Mouse (Mus musculus): Measurements from ENCODE around the gene Mga.

Gene Mga

GRCm38 (mm10) chr2:119987441-119987840 is 90.4 kb downstream of the Mga start:
- no peak for DNase-seq (ENCODE audit: low spot score in 2 of 2)

GRCm38 (mm10) chr2:119988952-119989351 is 91.9 kb downstream of the Mga start:
- DNase-seq (ENCODE audit: low spot score in 2 of 2), result no peak

- DNase-seq (ENCODE audit: low spot score in 2 of 2), result no peak
Measured at GRCm38 (mm10) chr2:119990881-119991280, 93.9 kb downstream of the Mga start.

- no peak for DNase-seq (ENCODE audit: low spot score in 2 of 2)
Measured at GRCm38 (mm10) chr2:119992349-119992748, 95.3 kb downstream of the Mga start.

GRCm38 (mm10) chr2:119993515-119993914 is 96.5 kb downstream of the Mga start:
- no peak for DNase-seq (ENCODE audit: low spot score in 2 of 2)

- no peak for DNase-seq (ENCODE audit: low spot score in 2 of 2)
Measured at GRCm38 (mm10) chr2:119994839-119995238, 97.8 kb downstream of the Mga start.

GRCm38 (mm10) chr2:119995391-119996281 is 98.6 kb downstream of the Mga start:
- peak; percentile 39 to 53 for DNase-seq (ENCODE audit: low spot score in 2 of 2)

- peak in 1 of 2 experiments; percentile 21 for DNase-seq (ENCODE audit: low spot score in 2 of 2)
Measured at GRCm38 (mm10) chr2:119997354-119997753, 100.3 kb downstream of the Mga start.

- no peak for DNase-seq (ENCODE audit: low spot score in 2 of 2)
Measured at GRCm38 (mm10) chr2:119999731-120000130, 102.7 kb downstream of the Mga start.

GRCm38 (mm10) chr2:120000882-120001584 is 104.0 kb downstream of the Mga start:
- DNase-seq (ENCODE audit: low spot score in 2 of 2), result no peak

GRCm38 (mm10) chr2:120001956-120002355 is 104.9 kb downstream of the Mga start:
- DNase-seq (ENCODE audit: low spot score in 2 of 2), result no peak

GRCm38 (mm10) chr2:120003970-120004369 is 106.9 kb downstream of the Mga start:
- no peak for DNase-seq (ENCODE audit: low spot score in 2 of 2)

- no peak for DNase-seq (ENCODE audit: low spot score in 2 of 2)
Measured at GRCm38 (mm10) chr2:120006696-120007095, 109.7 kb downstream of the Mga start.

GRCm38 (mm10) chr2:120007680-120008210 is 110.7 kb downstream of the Mga start:
- no peak for DNase-seq (ENCODE audit: low spot score in 2 of 2)

- peak in 1 of 2 experiments; percentile 40 for DNase-seq (ENCODE audit: low spot score in 2 of 2)
Measured at GRCm38 (mm10) chr2:120008672-120009071, 111.6 kb downstream of the Mga start.

- peak; percentile 29 to 50 for DNase-seq (ENCODE audit: low spot score in 2 of 2)
Measured at GRCm38 (mm10) chr2:120011462-120012200, 114.6 kb downstream of the Mga start.

- DNase-seq (ENCODE audit: low spot score in 2 of 2), result no peak
Measured at GRCm38 (mm10) chr2:120012924-120013323, 115.9 kb downstream of the Mga start.

- no peak for DNase-seq (ENCODE audit: low spot score in 2 of 2)
Measured at GRCm38 (mm10) chr2:120013831-120014486, 116.9 kb downstream of the Mga start.

- DNase-seq (ENCODE audit: low spot score in 2 of 2), result no peak
Measured at GRCm38 (mm10) chr2:120015882-120016281, 118.9 kb downstream of the Mga start.

- DNase-seq (ENCODE audit: low spot score in 2 of 2), result no peak
Measured at GRCm38 (mm10) chr2:120017599-120017998, 120.6 kb downstream of the Mga start.

All from heart, adult 9 months (tissue).